11 mouse cellular contexts compared by ENCODE assay signal in genomic region chr6:146500206-146500605, GRCm38 (mm10). TPM values are rescaled to one million over a fixed set of nuclear protein-coding genes. Genes with fewer than 3 reads are reported as not detected.
DNase-seq lines count a peak whose midpoint lies in the region; ATAC-seq and TF ChIP-seq lines count a peak whose summit lies in the region.
"Had no signal": no experiment of that assay in that cellular context is flagged by ENCODE, and none has a peak within 500 bp of the region (broad histone marks: within the 10 kb centered on the region; RNA-seq: fewer than 3 reads in every experiment).

No protein-coding gene starts in this region.

- H3K36me3 ChIP-seq in heart, embryonic 11.5 days (ENCODE audit: control insufficient read depth, insufficient read depth, low read length): no peaks in the 10 kb centered on the region
- no peaks in the 10 kb centered on the region for H3K36me3 ChIP-seq in liver, embryonic 14.5 days (replicated peaks; ENCODE audit: control insufficient read depth, insufficient read depth, low read depth)
- no peaks in the 10 kb centered on the region for H3K36me3 ChIP-seq in liver, embryonic 11.5 days (ENCODE audit: control insufficient read depth, insufficient read depth, low read length)
- H3K36me3 ChIP-seq in embryonic facial prominence, embryonic 15.5 days: no peaks in the 10 kb centered on the region

- H3K9me3 ChIP-seq in heart, embryonic 11.5 days (replicated peaks; ENCODE audit: control insufficient read depth, low read length): no peaks in the 10 kb centered on the region
- no peaks in the 10 kb centered on the region for H3K9me3 ChIP-seq in liver, embryonic 14.5 days (ENCODE audit: control insufficient read depth, low read length)
- no peaks in the 10 kb centered on the region for H3K9me3 ChIP-seq in liver, embryonic 11.5 days (ENCODE audit: control insufficient read depth, low read length)
- H3K9me3 ChIP-seq in embryonic facial prominence, embryonic 15.5 days (replicated peaks): no peaks in the 10 kb centered on the region

- peaks cover 12% of the 10 kb centered on the region; the same call in 1 of the 2 replicates for H3K4me1 ChIP-seq in heart, embryonic 11.5 days (ENCODE audit: control insufficient read depth, insufficient read depth, low read length)
- H3K4me1 ChIP-seq in liver, embryonic 14.5 days (replicated peaks; ENCODE audit: control insufficient read depth in 2 of 2, insufficient read depth in 2 of 2, low read length in 1 of 2): peaks cover 0 to 12% of the 10 kb centered on the region in 2 experiments; a peak in 2 of 4 replicates
- H3K4me1 ChIP-seq in liver, embryonic 11.5 days (replicated peaks; ENCODE audit: control insufficient read depth, insufficient read depth, low read length): peaks cover 5% of the 10 kb centered on the region; the same call in 1 of the 2 replicates
- peaks cover 15% of the 10 kb centered on the region for H3K4me1 ChIP-seq in embryonic facial prominence, embryonic 15.5 days

- 0 out of 2 replicates have a peak overlapping the region, but pooled peaks have one; percentile 12 for H3K9ac ChIP-seq in heart, embryonic 11.5 days (ENCODE audit: low read depth, low read length)
- H3K9ac ChIP-seq in liver, embryonic 14.5 days (replicated peaks): no peak overlapping the region
- no peak overlapping the region for H3K9ac ChIP-seq in liver, embryonic 11.5 days (ENCODE audit: low read depth, low read length)
- H3K9ac ChIP-seq in embryonic facial prominence, embryonic 15.5 days: no peak overlapping the region

- no peak for DNase-seq in heart, postnatal 36 days
- no peak for DNase-seq in liver, embryonic 14.5 days (ENCODE audit: low read depth in 3 of 3, low spot score in 3 of 3)
- no peak for DNase-seq in liver, embryonic 11.5 days (ENCODE audit: low spot score)
- DNase-seq in kidney, postnatal 25 days: peak; percentile 48 to 55
- no peak for DNase-seq in left cerebral cortex, adult 8-10 months (ENCODE audit: low spot score in 2 of 2)
- DNase-seq in cerebellum, postnatal 36 days: no peak
- DNase-seq: adrenal gland, postnatal 36 days; retina, postnatal 1 day; thymus, postnatal 25 days had no signal

- H3K27ac ChIP-seq in heart, embryonic 11.5 days (ENCODE audit: low read depth, low read length): no peak overlapping the region
- H3K27ac ChIP-seq in liver, embryonic 14.5 days: no peak overlapping the region
- H3K27ac ChIP-seq in liver, embryonic 11.5 days (ENCODE audit: low read depth, low read length): no peak overlapping the region
- H3K27ac ChIP-seq in embryonic facial prominence, embryonic 15.5 days (replicated peaks): no peak overlapping the region

- ATAC-seq in heart, embryonic 11.5 days (replicated peaks; ENCODE audit: insufficient number of reproducible peaks, low FRiP score, low TSS enrichment): no peak
- ATAC-seq in liver, embryonic 14.5 days (ENCODE audit: insufficient read depth): no peak
- no peak for ATAC-seq in liver, embryonic 11.5 days (replicated peaks; ENCODE audit: low FRiP score)
- no peak for ATAC-seq in embryonic facial prominence, embryonic 15.5 days (ENCODE audit: insufficient number of reproducible peaks, low FRiP score, low TSS enrichment, low read depth)

- peak overlapping the region; percentile 97 for H3K4me2 ChIP-seq in heart, embryonic 11.5 days
- 0 out of 2 replicates have a peak overlapping the region, but pooled peaks have one; percentile 8 for H3K4me2 ChIP-seq in liver, embryonic 14.5 days (ENCODE audit: low read depth)
- H3K4me2 ChIP-seq in liver, embryonic 11.5 days: no peak overlapping the region
- 0 out of 2 replicates have a peak overlapping the region, but pooled peaks have one; percentile 4 for H3K4me2 ChIP-seq in embryonic facial prominence, embryonic 15.5 days (replicated peaks)

- peak overlapping the region; percentile 77 for H3K4me3 ChIP-seq in heart, embryonic 11.5 days (ENCODE audit: low read depth, low read length)
- H3K4me3 ChIP-seq in liver, embryonic 14.5 days (ENCODE audit: insufficient read depth in 1 of 2, low read depth in 2 of 2, low read length in 2 of 2): no peak overlapping the region
- H3K4me3 ChIP-seq in liver, embryonic 11.5 days (ENCODE audit: low read depth, low read length): no peak overlapping the region
- no peak overlapping the region for H3K4me3 ChIP-seq in embryonic facial prominence, embryonic 15.5 days (replicated peaks)

- no peaks in the 10 kb centered on the region for H3K27me3 ChIP-seq in heart, embryonic 11.5 days (ENCODE audit: control insufficient read depth, insufficient read depth, low read length)
- peaks cover 8% of the 10 kb centered on the region for H3K27me3 ChIP-seq in liver, embryonic 14.5 days (ENCODE audit: control insufficient read depth, insufficient read depth, low read length)
- H3K27me3 ChIP-seq in liver, embryonic 11.5 days (replicated peaks; ENCODE audit: control insufficient read depth, insufficient read depth, low read length): peaks cover 18% of the 10 kb centered on the region
- H3K27me3 ChIP-seq in embryonic facial prominence, embryonic 15.5 days: peaks cover 9% of the 10 kb centered on the region; the same call in 1 of the 2 replicates

- TF ChIP-seq EP300 in liver, embryonic 14.5 days (IDR thresholded peaks at IDR 0.05; ENCODE audit: low read depth): no peak

- TF ChIP-seq CTCF in liver, embryonic 14.5 days (IDR thresholded peaks at IDR 0.05; ENCODE audit: low read depth): no peak

- intact Hi-C loops in heart, postnatal 36 days (cut with DNase I): loop anchor here (5.0 kb wide), 2 partner anchors 68 to 142 kb away; partner anchors contain the start of genes Med21 and Tm7sf3

- 61% methylated on average over 6 of the region's 6 CpGs for WGBS in heart, embryonic 11.5 days (ENCODE audit: insufficient replicate concordance)
- WGBS in liver, embryonic 14.5 days (ENCODE audit: insufficient replicate concordance): 64% methylated on average over 6 of the region's 6 CpGs
- 64% methylated on average over 6 of the region's 6 CpGs for WGBS in liver, embryonic 11.5 days
- 58% methylated on average over 6 of the region's 6 CpGs for WGBS in embryonic facial prominence, embryonic 15.5 days

RNA-seq across cellular contexts. Expression of gene Itpr2, which starts 1.8 kb away (rescaled TPM):
- 31.3 and 33.6 TPM in 2 replicates for polyA plus RNA-seq in heart, embryonic 11.5 days (2014; fragmentation: Nextera tagmentation; extraction: Ambion mirVana)
- total RNA-seq in heart, postnatal 36 days (2021): 10 to 100 TPM; 23.3 to 31.0 TPM
- 0.53 and 0.64 TPM in 2 replicates for polyA plus RNA-seq in liver, embryonic 14.5 days (2012; rRNA removed)
- 1.7 and 2.5 TPM in 2 replicates for polyA plus RNA-seq in liver, embryonic 14.5 days (2014; fragmentation: Nextera tagmentation; extraction: Ambion mirVana)
- 4.0 and 5.3 TPM in 2 replicates for polyA plus RNA-seq in liver, embryonic 11.5 days (2014; fragmentation: Nextera tagmentation; extraction: Ambion mirVana)
- 13.3 and 14.4 TPM in 2 replicates for polyA plus RNA-seq in embryonic facial prominence, embryonic 15.5 days (2015; fragmentation: Nextera tagmentation; extraction: Ambion mirVana)
- total RNA-seq in left cerebral cortex, adult 8-10 months (2022): 10 to 100 TPM; 13.5 to 18.2 (median 17.3) TPM

Comparison
In these comparisons a context has a peak if more than half of its experiments do, and no peak if none do; other contexts are left out.
1. DNase-seq: peak in kidney, postnatal 25 days (2 of 2); none in heart, postnatal 36 days (0 of 2), liver, embryonic 14.5 days (0 of 3), liver, embryonic 11.5 days (single experiment), left cerebral cortex, adult 8-10 months (0 of 2) and cerebellum, postnatal 36 days (0 of 2).